Mouse (Mus musculus) induced T-regulatory cell, adult 2 months (primary cell): ENCODE results near the gene Cdh23.

Source experiments
- DNase-seq: peaks from one replicate; pipeline ENCODE4 v3.0.0-alpha.2; 2012; ENCODE audit warnings: low read depth

Cdh23 gene

GRCm38 (mm10) chr10:60635568-60636295, 60.6 kb downstream of the Cdh23 start:
- DNase-seq: no peak

- no peak for DNase-seq
Observed at GRCm38 (mm10) chr10:60634391-60634790, 61.9 kb downstream of the Cdh23 start.

DNA sequence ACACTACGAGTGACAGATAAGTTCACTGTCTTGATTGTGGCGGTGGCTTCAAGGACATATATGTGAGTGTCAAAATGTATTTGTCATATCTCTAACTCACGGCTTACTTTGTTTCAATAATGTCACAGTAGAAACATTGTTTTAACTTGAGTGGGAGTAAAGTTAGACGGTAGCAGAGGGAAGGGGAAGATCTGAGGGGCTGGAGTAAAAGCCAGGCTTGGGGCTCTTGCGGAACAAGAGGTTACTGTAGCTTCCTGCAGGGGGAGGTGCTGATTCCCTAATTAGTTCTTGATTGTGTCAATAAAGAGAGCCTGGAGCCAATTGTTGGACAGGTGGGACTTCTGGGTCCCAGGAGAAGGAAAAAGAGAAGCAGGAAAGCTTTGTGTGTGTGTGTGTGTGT, 70.2 kb downstream of the Cdh23 start:
- no peak for DNase-seq

GRCm38 (mm10) chr10:60625511-60625910, 70.8 kb downstream of the Cdh23 start:
- DNase-seq: no peak

DNA sequence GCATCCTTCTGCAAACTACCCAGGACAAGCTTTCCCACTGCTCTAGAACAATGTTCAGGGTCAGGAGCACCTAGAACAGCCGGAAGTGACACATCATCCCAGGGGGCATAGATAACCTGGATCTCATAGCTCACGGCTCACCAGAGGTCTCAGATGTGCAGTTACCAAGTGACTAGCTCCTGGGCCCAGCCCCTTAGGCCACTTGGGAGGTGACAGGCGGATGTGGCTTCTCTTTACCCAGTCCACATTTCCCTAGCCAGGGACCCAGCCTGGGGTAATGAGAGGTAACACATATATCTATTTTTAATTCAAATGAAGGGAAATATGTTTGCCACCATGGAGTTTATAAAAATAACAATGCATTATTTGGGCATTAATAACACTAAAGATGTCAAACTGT, 71.3 kb downstream of the Cdh23 start:
- DNase-seq: no peak

DNA sequence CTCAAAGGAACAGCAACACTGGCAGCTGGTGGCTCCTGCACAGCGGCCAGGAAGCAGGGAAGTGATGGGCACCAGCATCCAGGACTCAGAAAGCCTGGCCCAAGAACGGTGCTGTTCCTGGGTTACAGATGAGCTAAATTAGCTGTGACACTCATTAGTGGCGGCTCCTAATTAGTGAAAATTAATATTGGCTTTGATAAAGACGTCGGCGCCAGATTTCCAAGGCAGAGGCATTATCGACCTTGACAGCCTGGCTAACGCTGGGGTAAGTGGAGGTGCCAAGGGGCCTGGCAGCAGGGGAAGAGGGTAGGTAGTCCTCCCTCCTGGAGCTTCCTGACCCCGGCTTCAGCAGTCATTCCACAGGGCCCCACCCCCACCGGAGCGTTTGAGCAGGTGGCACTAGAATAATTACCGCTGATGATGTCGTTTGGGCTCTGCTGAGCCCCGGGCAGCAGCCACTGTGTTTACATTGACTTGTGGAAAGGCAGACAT, 72.0 kb downstream of the Cdh23 start:
- DNase-seq: no peak

DNA sequence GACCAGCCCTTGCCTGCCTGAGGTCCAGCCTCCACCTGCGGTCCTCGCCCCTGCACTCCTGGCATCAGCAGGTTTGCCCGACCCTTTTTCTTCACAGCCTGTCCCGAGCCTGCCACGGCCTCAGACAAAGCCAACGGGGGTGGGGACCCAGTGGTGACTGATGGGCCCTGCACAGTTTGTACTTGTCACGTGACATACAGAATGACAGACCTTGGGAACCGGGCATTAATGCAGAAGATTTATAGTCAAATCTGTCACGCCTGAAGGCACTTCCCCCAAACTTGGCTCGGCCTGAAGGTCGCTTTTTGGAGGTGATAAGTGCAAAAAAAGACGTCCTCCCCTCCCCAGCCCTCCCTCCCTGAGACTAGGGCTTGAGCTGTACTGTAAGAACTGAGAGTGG, 73.5 kb downstream of the Cdh23 start:
- no peak for DNase-seq

DNA sequence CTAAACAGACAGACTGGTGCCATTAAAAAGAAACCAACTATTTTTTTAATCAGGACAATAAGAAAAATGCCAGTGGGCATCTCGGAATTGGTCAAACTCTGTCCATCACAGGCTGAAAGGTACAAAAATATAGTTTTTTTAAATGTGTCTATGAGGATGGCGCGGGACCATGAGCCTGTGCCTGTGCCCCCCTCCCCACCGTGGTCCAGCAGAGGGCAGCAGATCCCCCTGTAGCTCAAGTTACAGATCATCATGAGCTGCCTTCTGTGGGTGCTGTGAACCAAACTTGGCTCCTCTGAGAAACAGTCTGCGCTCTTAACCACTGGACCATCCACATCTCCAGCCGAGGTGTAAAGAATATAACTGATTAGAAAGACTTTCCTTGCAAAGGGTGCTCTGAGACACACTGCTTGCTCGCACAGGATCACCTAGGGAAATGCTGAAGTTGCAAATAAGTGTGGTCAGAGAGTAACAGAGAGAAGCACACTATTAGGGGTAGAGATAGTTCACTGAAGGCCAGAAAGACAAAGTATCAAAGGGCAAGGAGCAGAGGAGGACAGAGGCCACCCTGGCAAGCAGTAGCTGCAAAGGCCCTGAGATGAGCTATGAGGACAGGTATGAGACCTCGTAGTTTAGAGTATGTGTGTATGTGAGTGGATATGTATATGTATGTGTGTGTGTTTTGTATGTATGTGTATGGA, 74.7 kb downstream of the Cdh23 start:
- DNase-seq: peak; percentile 10

DNA sequence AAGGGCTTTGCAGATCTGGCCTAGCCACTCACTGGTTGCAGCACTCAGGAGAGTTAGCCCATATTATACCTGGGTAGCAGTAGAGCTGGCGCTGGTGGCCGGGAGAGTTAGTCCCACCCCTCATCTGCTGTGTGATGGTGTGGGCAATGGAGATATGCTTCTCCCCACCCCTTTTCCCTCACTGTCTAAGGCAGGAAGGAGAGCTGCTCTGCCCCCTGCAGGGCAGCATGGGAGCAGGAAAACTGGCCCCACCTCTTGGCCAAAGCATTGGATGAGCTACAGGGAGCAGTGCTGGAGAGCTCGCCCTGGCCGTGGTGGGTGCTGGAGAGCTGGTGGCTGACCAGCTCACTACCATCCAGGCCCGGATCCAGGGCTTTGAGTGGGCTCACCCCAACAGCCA, 80.4 kb downstream of the Cdh23 start:
- peak; percentile 4 for DNase-seq

GRCm38 (mm10) chr10:60612893-60613292, 83.4 kb downstream of the Cdh23 start:
- peak; percentile 56 for DNase-seq

DNA sequence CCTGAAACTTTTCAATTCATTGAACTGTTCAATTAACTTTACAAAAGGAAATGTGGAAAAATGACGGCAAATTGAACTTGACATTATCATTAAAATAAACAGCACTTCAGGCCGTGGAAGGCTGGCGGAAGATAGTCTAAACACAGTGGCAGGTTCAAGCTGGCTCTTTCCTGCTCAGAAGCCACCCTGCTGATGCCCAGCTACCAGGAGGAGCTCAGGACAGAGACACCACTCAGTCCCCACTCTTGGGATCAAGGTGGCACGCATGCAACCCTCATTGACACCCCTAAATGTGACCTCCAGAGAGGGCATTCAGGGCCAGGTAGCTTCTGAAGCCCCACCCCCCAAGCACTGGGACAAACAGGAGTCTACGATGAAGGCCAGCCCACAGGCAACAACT, 89.1 kb downstream of the Cdh23 start:
- DNase-seq: no peak

DNA sequence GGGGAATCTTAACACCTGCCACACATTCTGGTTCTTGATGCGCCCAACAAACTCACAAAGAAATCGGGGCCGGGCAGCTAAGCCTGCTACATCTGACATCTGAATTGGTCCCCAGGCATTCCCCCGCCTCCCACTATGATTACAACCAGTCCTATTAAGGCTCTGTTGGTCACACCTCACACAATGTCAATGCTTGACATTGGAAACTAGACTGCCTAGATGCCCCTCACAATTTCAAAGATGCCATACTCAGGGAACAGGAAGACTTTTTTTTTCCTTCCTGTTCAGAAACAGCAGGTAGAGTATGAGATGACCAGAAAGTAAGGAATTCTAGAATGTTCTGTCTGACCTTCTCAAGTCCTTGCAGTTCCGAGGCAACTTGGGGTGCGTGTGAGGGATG, 89.6 kb downstream of the Cdh23 start:
- no peak for DNase-seq

- DNase-seq: no peak
Observed at GRCm38 (mm10) chr10:60602235-60602634, 94.1 kb downstream of the Cdh23 start.

- no peak for DNase-seq
Observed at GRCm38 (mm10) chr10:60595166-60595565, 101.1 kb downstream of the Cdh23 start.

DNA sequence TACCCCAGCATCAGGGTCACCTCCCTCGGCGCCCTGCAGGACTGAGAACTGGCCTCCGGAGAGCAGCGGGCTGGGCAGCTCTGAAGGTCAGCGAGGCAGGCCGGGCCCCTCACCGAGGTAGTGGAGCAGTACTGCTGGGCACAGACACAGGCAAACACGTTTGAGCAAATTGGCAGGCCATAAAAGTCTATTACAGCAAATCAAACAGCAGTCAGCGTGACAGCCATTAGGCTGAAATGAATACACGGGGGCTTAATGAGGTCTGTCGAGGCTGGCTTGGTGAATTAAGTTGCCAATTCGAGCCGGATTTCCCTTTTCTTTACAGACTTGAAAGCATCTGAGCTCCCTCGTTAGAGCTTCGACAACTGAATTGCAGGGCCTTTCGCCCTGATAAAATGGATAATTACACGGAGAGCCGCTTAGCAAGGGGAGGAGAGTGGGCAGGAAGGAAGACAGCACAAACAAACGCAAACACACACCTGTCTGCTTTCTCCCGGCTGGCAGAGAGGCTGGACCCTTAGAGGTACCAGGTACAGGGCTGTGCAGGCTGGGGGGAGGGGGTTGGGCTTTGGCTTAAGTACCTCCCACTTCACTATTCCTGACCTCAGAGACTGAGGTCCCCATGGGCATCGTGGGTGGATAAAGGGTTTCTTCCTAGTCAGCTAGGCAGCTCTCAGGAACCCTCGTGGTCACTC, 103.3 kb downstream of the Cdh23 start:
- no peak for DNase-seq

DNA sequence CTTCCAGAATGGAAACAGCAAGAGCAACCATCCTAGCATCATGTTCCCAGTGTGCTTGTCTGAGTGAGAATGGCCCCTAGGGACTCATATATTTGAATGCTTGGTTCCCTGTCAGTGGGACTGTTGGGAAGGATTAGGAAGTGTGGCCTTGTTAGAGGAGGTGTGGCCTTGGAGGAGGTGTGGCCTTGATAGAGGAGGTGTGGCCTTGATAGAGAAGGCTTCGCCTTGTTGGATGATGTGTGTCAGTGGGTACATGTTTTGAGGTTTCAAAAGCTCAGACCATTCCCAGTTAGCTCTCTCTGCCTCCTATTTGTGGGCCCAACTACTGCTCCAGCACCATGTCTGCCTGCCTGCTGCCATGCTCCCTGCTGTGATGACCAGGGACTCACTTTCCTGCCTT, 105.0 kb downstream of the Cdh23 start:
- DNase-seq: no peak

DNA sequence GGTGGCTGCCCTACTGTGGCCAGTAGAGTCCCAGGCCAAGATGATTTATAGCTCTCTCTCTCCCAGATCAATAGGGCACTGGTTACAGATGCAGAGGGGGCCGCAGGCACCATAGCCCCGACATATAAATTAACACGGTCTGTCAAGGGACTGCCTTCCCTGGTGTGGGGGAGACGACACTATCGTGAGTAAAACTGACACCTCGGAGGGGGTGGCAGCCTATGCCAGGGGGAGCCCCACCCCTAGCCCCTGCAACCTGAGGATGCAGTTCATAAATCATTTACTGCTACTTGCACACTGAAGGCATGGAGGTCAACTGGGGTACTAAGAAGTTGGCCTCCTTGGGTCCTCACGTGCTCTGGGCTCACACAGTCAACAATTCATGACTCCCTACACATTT, 106.0 kb downstream of the Cdh23 start:
- DNase-seq: no peak

GRCm38 (mm10) chr10:60585691-60586090, 110.6 kb downstream of the Cdh23 start:
- DNase-seq: no peak

- no peak for DNase-seq
Observed at GRCm38 (mm10) chr10:60582956-60583355, 113.3 kb downstream of the Cdh23 start.

- no peak for DNase-seq
Observed at GRCm38 (mm10) chr10:60580666-60581065, 115.6 kb downstream of the Cdh23 start.

- DNase-seq: no peak
Observed at GRCm38 (mm10) chr10:60578738-60579538, 117.4 kb downstream of the Cdh23 start.
